Mouse (Mus musculus) heart, embryonic 15.5 days (tissue): Measurements from ENCODE around the gene Tmem106a. TPM values are rescaled to one million over a fixed set of nuclear protein-coding genes. Genes with fewer than 3 reads are reported as not detected.
A peak's percentile ranks its signal among the peaks of the same experiment; 100 is the strongest.
"Not testable (repeated sequence)": the region's sequence is repeated elsewhere in the genome, so short reads cannot be mapped to it uniquely, and the experiment has no call there.

ENCODE experiments used
- ATAC-seq: fragments of 200-750 bp; cut with Nextera tagmentation; replicated peaks from 2 replicates; pipeline ENCODE4 v1.8.0; 2017; ENCODE audit warnings: low read depth, moderate TSS enrichment; ENCODE audit not compliant: insufficient number of reproducible peaks, insufficient read depth, low FRiP score
- H3K27ac ChIP-seq: fragments of 300-500 bp; sonication (generic); 2 replicates; pipeline ENCODE4 v1.5.1; 2015; ENCODE audit warnings: mild to moderate bottlenecking, inconsistent platforms
- H3K27me3 ChIP-seq: fragments of 300-500 bp; sonication (generic); 2 replicates; pipeline ENCODE4 v1.6.1; 2015; ENCODE audit warnings: inconsistent platforms
- H3K36me3 ChIP-seq: fragments of 300-500 bp; sonication (generic); 2 replicates; pipeline ENCODE4 v1.6.1; 2015; ENCODE audit warnings: mild to moderate bottlenecking, inconsistent platforms
- H3K4me1 ChIP-seq: fragments of 300-500 bp; sonication (generic); replicated peaks from 2 replicates; pipeline ENCODE4 v1.6.1; 2015; ENCODE audit warnings: inconsistent platforms
- H3K4me2 ChIP-seq: fragments of 300-500 bp; sonication (generic); 2 replicates; pipeline ENCODE4 v1.6.1; 2015; ENCODE audit warnings: inconsistent platforms, mild to moderate bottlenecking, moderate library complexity
- H3K4me3 ChIP-seq: fragments of 300-500 bp; sonication (generic); 2 replicates; pipeline ENCODE4 v1.5.1; 2015; ENCODE audit warnings: mild to moderate bottlenecking, inconsistent platforms
- H3K9ac ChIP-seq: fragments of 300-500 bp; sonication (generic); 2 replicates; pipeline ENCODE4 v1.6.1; 2015; ENCODE audit warnings: mild to moderate bottlenecking, inconsistent platforms
- H3K9me3 ChIP-seq: fragments of 300-500 bp; sonication (generic); replicated peaks from 2 replicates; pipeline ENCODE4 v1.6.1; 2016; ENCODE audit warnings: inconsistent platforms
- WGBS: fragments of 180-500 bp; shearing (Covaris S2); methylation state at CpG from one replicate; pipeline ENCODE4 v1.1.7; 2015; ENCODE audit warnings: mixed read lengths; 5-methylcytosine and 5-hydroxymethylcytosine counted together
- polyA plus RNA-seq: library from polyadenylated mRNA; unstranded; fragments of >200 nt; fragmentation: Nextera tagmentation; extraction: Ambion mirVana; gene quantifications from 2 replicates; pipeline ENCODE4 v1.2.1, GENCODE M21; 2015

Gene Tmem106a
- polyA plus RNA-seq, 1 experiment from 2014 or later, result 4.8 TPM

- not testable (repeated sequence) for H3K36me3 ChIP-seq, H3K9me3 ChIP-seq, H3K4me2 ChIP-seq, H3K4me3 ChIP-seq, H3K9ac ChIP-seq, H3K27me3 ChIP-seq, ATAC-seq, H3K27ac ChIP-seq
- 78% methylated on average over 11 of the region's 11 CpGs for whole genome bisulfite sequencing
- H3K4me1 ChIP-seq, result peaks cover 13% of the 10 kb centered on the region
Observed at GRCm38 (mm10) chr11:101620022-101620655, 38.1 kb downstream of the Tmem106a start.

DNA sequence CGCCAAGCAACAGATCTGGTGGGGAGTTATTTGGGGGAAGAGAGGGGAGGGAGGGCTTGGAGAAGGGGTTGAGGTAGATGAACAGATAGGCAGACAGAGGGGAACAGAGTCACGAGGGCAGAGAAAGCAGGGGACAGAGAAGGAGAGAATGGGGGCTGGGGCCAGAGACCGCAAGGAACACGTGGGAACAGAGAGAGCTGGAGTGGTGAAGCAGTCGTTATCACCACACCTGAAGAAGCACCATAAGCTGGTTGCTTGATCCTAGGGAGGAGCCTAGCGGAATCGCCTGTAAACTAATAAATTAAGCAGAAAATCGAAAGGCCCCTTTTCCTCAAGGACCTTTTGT is 44.6 kb downstream of the Tmem106a start:
- 3% methylated on average over 8 of the region's 8 CpGs for WGBS
- H3K4me2 ChIP-seq, result peak overlapping the region; percentile 89
- H3K27ac ChIP-seq, result peak overlapping the region; percentile 99
- peak overlapping the region; percentile 69 for H3K4me3 ChIP-seq
- H3K27me3 ChIP-seq, result no peaks in the 10 kb centered on the region
- H3K9ac ChIP-seq, result peak overlapping the region; percentile 69
- no peaks in the 10 kb centered on the region for H3K9me3 ChIP-seq
- peaks cover 9% of the 10 kb centered on the region for H3K4me1 ChIP-seq
- H3K36me3 ChIP-seq, result no peaks in the 10 kb centered on the region; the same call in 1 of the 2 replicates
- ATAC-seq, result no peak

GRCm38 (mm10) chr11:101626995-101627856 is 45.2 kb downstream of the Tmem106a start, which contains the start of gene Rdm1:
Rdm1 (plus strand) TSS chr11:101627195.
- ATAC-seq, result peak; percentile 87
- H3K4me3 ChIP-seq, result peak within 1 kb of the TSS; percentile 69
- WGBS, result under 1% methylated on average over 34 of the region's 34 CpGs

GRCm38 (mm10) chr11:101627857-101628559 is 46.0 kb downstream of the Tmem106a start:
- no peaks in the 10 kb centered on the region; the same call in 1 of the 2 replicates for H3K36me3 ChIP-seq
- WGBS, result 0% methylated on average over 33 of the region's 33 CpGs

More at GRCm38 (mm10) chr11:101626995-101627856, 45.2 kb downstream of the Tmem106a start, which contains the start of gene Rdm1:
- H3K9ac ChIP-seq, result peak within 1 kb of the TSS; percentile 81
- no peaks in the 10 kb centered on the region for H3K27me3 ChIP-seq
- H3K36me3 ChIP-seq, result no peaks in the 10 kb centered on the region; the same call in 1 of the 2 replicates
- H3K4me2 ChIP-seq, result peak within 1 kb of the TSS; percentile 89
- H3K9me3 ChIP-seq, result no peaks in the 10 kb centered on the region
- peaks cover 9% of the 10 kb centered on the region for H3K4me1 ChIP-seq
- H3K27ac ChIP-seq, result peak within 1 kb of the TSS; percentile 99

GRCm38 (mm10) chr11:101628733-101629417 is 46.8 kb downstream of the Tmem106a start:
- not testable (repeated sequence) for H3K9ac ChIP-seq, H3K9me3 ChIP-seq, H3K27me3 ChIP-seq, H3K27ac ChIP-seq, H3K36me3 ChIP-seq, H3K4me1 ChIP-seq, ATAC-seq
- Histone ChIP-seq H3K4me3 (peak overlapping the region; percentile 69), H3K4me2 (peak overlapping the region; percentile 89)
- WGBS, result 64% methylated on average over 5 of the region's 5 CpGs

More at GRCm38 (mm10) chr11:101627857-101628559, 46.0 kb downstream of the Tmem106a start:
- H3K4me1 ChIP-seq, result peaks cover 9% of the 10 kb centered on the region
- peak overlapping the region; percentile 81 for H3K9ac ChIP-seq
- peak overlapping the region; percentile 89 for H3K4me2 ChIP-seq
- peak overlapping the region; percentile 69 for H3K4me3 ChIP-seq
- no peaks in the 10 kb centered on the region for H3K27me3 ChIP-seq
- ATAC-seq, result peak; percentile 9
- peak overlapping the region; percentile 99 for H3K27ac ChIP-seq
- H3K9me3 ChIP-seq, result no peaks in the 10 kb centered on the region

DNA sequence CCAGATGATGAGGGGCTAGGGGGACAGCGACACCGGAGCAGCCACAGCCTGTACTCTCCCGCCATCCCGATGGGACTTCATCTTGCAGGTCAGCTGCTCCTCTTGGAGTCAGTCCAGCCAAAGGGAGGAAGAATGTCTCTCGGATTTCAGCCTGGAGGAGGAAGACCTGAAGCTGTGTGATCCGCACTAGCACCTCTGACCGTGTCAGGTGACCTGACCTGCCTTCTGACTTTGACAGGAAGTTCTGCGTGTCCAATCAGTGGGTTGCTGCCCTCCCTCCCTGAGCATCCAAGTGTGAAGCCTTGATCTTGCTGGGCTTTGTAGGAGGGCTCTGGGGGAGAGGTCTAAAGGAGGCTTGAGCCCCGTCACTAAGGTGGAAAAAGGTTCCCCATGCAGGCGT is 53.6 kb downstream of the Tmem106a start:
- no peaks in the 10 kb centered on the region for H3K4me1 ChIP-seq
- H3K4me2 ChIP-seq, result no peak overlapping the region
- H3K9ac ChIP-seq, result no peak overlapping the region
- peaks cover 18% of the 10 kb centered on the region; the same call in 1 of the 2 replicates for H3K36me3 ChIP-seq
- no peak for ATAC-seq
- H3K27me3 ChIP-seq, result no peaks in the 10 kb centered on the region
- no peak overlapping the region for H3K4me3 ChIP-seq
- WGBS, result 76% methylated on average over 10 of the region's 10 CpGs
- no peaks in the 10 kb centered on the region for H3K9me3 ChIP-seq
- no peak overlapping the region for H3K27ac ChIP-seq

DNA sequence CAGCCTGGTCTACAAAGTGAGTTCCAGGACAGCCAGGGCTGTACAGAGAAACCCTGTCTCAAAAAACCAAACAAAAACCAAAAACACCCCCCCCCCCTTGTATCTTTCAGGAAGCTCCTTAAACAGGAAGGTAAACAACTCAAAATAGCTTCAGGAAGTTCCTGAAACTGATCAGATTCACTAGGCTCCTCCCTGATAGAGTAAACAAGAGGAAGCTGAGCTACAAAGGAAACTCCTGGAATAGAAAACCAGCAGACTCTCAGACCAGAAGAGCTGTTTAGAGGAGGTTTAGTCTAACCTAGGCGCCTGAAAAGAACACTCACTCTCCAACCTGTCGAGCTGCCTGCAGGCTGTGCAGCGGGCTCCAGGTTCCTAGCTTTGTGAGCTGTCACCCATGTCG is 57.7 kb downstream of the Tmem106a start:
- Histone ChIP-seq H3K9me3 (no peaks in the 10 kb centered on the region), H3K27me3 (no peaks in the 10 kb centered on the region), H3K27ac (no peak overlapping the region), H3K4me2 (no peak overlapping the region), H3K9ac (no peak overlapping the region), H3K4me3 (no peak overlapping the region), H3K4me1 (peaks cover 12% of the 10 kb centered on the region), H3K36me3 (peaks cover 10% of the 10 kb centered on the region; the same call in 1 of the 2 replicates)
- no peak for ATAC-seq
- 82% methylated on average over 4 of the region's 4 CpGs for WGBS

DNA sequence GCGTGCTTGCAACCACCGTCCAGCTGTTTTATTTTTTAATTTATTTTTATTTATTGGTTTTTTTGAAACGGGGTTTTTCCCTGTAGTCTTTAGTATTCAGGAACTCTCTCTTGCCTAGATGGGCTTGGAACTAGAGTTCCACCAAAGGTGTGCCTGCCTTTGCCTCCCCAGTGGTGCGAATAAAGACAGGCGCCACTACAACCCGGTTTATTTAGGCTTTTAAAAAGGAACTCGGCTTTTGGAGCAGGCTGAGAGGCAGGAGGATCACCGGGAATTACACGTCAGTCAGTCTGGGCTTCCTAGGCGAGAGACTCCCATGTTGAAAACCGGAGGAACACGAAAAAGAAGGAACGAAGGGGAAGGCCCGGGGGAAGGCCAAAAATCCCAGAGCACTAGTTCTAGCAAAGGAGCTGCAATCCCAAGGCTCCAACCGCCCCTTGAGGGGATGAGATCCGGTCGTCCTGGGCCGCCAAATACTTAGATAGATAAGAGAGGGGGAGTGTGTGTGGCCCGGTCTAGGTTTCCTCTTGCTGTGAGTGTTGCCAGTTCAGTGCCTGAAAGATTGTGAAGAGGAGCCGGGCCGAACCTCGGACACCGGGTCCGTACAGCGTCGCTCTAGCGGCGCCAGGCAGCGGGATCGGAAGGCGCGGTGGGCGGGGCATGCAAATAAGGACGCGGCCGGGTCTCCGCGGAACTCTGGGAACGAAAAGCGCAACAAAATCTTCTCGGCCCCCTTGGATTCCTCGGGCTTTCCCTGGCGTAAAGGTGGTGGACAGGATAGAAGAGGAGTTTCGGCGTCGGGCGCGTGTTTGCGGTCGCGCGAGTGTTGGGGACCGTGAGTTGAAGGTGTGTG is 59.0 kb downstream of the Tmem106a start:
- H3K27ac ChIP-seq, result peak overlapping the region; percentile 80
- H3K9me3 ChIP-seq, H3K27me3 ChIP-seq, H3K36me3 ChIP-seq: not testable (repeated sequence)
- peak; percentile 69 for ATAC-seq
- peak overlapping the region; percentile 51 for H3K4me3 ChIP-seq
- peak overlapping the region; percentile 59 for H3K4me2 ChIP-seq
- H3K4me1 ChIP-seq, result peaks cover 12% of the 10 kb centered on the region
- 5% methylated on average over 53 of the region's 53 CpGs for WGBS
- peak overlapping the region; percentile 52 for H3K9ac ChIP-seq
